Mouse (Mus musculus) spleen, postnatal 4 days (tissue): Measurements from ENCODE around the gene Ccr8.
"Not testable (repeated sequence)": the region's sequence is repeated elsewhere in the genome, so short reads cannot be mapped to it uniquely, and the experiment has no call there.

ENCODE experiments used
- DNase-seq, 2 experiments: peaks; one replicate each; pipeline ENCODE4 v3.0.0; 2022; ENCODE audit warnings: low spot score in 2 of 2

Gene Ccr8

GRCm38 (mm10) chr9:120091086-120091485, 828 bp upstream of the Ccr8 start:
- DNase-seq, result no peak

- no peak for DNase-seq
These were observed 1.8 kb downstream of the Ccr8 start for GRCm38 (mm10) chr9:120093701-120094100.

- no peak for DNase-seq
These were observed 4.0 kb downstream of the Ccr8 start for GRCm38 (mm10) chr9:120095886-120096285.

- DNase-seq, result peak; percentile 44 to 79
These were observed 6.8 kb downstream of the Ccr8 start for GRCm38 (mm10) chr9:120098682-120099081.

- DNase-seq, result no peak
These were observed 7.4 kb downstream of the Ccr8 start for GRCm38 (mm10) chr9:120099304-120099703.

GRCm38 (mm10) chr9:120101165-120101564, 9.3 kb downstream of the Ccr8 start:
- no peak for DNase-seq

GRCm38 (mm10) chr9:120108953-120109352, 17.0 kb downstream of the Ccr8 start:
- not testable (repeated sequence) for DNase-seq

- peak; percentile 98 to 99 for DNase-seq
These were observed 18.5 kb downstream of the Ccr8 start, which contains the start of gene Slc25a38 for GRCm38 (mm10) chr9:120110211-120111018. Gene Slc25a38, plus strand, starts transcription at chr9:120110374.

GRCm38 (mm10) chr9:120111156-120111945, 19.4 kb downstream of the Ccr8 start:
- no peak for DNase-seq

- DNase-seq, result peak; percentile 20 to 57
These were observed 20.6 kb downstream of the Ccr8 start for GRCm38 (mm10) chr9:120112472-120112871.

- peak in 1 of 2 experiments; percentile 54 for DNase-seq
These were observed 21.5 kb downstream of the Ccr8 start for GRCm38 (mm10) chr9:120113456-120113855.

- peak; percentile 15 to 64 for DNase-seq
These were observed 22.3 kb downstream of the Ccr8 start for GRCm38 (mm10) chr9:120114051-120114788.

GRCm38 (mm10) chr9:120114789-120115151, 22.9 kb downstream of the Ccr8 start:
- DNase-seq, result peak in 1 of 2 experiments; percentile 40

GRCm38 (mm10) chr9:120115580-120115979, 23.7 kb downstream of the Ccr8 start:
- peak; percentile 78 to 84 for DNase-seq

GRCm38 (mm10) chr9:120116184-120116624, 24.3 kb downstream of the Ccr8 start:
- DNase-seq, result peak in 1 of 2 experiments; percentile 61

- no peak for DNase-seq
These were observed 26.3 kb downstream of the Ccr8 start for GRCm38 (mm10) chr9:120118212-120118611.

- DNase-seq, result no peak
These were observed 28.6 kb downstream of the Ccr8 start for GRCm38 (mm10) chr9:120120503-120120902.

GRCm38 (mm10) chr9:120126868-120127267, 35.0 kb downstream of the Ccr8 start:
- DNase-seq, result no peak

GRCm38 (mm10) chr9:120127538-120128251, 35.8 kb downstream of the Ccr8 start, which contains the start of gene Rpsa:
Gene Rpsa, plus strand, starts transcription at chr9:120127689.
- DNase-seq, result peak; percentile 94 to 97

GRCm38 (mm10) chr9:120129276-120129675, 37.4 kb downstream of the Ccr8 start:
- no peak for DNase-seq

- no peak for DNase-seq
These were observed 39.9 kb downstream of the Ccr8 start for GRCm38 (mm10) chr9:120131784-120132288.
